Mouse (Mus musculus): Measurements from ENCODE around the gene Mob3b.
"Not testable (repeated sequence)": the region's sequence is repeated elsewhere in the genome, so short reads cannot be mapped to it uniquely, and the experiment has no call there.

Mob3b gene

DNA sequence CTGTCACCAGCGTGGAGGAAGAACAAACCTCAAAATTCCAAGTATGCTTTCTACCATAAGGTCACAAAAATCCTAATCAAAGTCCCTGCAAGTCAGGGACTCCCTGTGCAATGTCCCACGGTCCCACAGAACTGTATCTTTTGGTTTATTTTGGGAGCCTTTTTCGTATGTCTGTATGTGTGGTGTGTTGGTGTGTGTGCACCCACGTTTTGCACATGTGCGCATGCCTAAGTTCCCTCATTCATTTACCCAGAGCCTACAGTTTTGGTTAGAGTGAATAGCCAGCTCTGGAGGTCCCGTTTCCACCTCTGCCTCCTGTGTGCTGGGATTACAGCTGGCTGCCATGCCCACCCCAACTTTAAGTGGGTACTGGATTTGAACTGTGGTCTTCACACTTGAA lies 189.7 kb downstream of the Mob3b start:
- DNase-seq (ENCODE audit: low read depth, low spot score): no peak

DNA sequence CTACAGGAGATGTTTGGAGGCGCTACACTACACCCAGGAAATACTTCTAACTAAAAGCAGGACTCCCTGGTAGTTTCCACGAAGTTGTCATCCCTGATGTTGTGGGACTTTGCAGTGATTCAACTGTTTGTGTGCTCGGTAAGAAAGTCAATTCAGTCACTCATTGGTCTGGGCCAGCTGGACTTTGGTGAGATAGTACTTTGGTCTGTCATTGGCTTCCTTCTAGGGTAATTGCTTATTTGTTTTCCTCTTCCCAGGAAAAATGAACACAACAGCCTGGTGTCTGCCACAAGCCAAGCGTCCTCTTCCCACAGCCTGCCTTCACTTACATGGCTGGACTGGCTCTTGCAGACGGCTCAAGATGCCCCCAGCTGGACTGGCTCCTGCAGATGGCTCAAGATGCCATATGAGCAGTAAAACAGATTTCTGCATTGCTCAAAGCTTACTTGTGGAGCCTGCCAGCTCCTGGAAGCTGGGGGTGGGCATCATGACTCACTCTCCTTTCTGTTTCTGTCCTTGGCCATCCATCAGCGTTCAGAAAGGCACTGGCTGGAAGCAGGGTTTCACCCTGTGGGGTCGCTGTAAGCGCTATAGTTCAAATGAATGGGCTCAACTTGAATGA lies 190.8 kb downstream of the Mob3b start:
- DNase-seq (ENCODE audit: low read depth, low spot score): no peak

GRCm38 (mm10) chr4:34964906-34965305 lies 192.4 kb downstream of the Mob3b start:
- DNase-seq (ENCODE audit: low read depth, low spot score): no peak

DNA sequence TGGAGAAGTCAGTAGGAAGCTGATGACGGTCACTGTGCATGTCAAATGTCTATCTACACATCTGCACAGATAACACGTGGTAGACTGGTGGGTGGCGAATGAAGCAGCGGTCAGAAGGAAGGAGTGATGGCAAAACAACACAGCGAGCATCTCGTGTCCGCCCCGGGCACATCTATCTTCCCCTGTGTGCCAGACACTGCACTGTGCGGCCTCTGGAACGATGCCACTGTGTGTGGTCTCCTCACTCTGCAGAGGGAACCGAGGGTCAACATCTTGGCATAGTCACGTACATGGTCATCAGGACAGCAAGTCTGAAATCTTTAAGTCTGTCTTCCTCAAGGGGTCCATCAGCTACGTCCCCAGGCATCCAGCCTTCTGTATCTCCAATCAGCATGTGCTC lies 193.3 kb downstream of the Mob3b start:
- no peak for DNase-seq (ENCODE audit: low read depth, low spot score)

GRCm38 (mm10) chr4:34960781-34961560 lies 196.3 kb downstream of the Mob3b start:
- no peak for DNase-seq (ENCODE audit: low read depth, low spot score)

- DNase-seq (ENCODE audit: low read depth, low spot score): no peak
These were observed 197.8 kb downstream of the Mob3b start for GRCm38 (mm10) chr4:34959477-34959876.

DNA sequence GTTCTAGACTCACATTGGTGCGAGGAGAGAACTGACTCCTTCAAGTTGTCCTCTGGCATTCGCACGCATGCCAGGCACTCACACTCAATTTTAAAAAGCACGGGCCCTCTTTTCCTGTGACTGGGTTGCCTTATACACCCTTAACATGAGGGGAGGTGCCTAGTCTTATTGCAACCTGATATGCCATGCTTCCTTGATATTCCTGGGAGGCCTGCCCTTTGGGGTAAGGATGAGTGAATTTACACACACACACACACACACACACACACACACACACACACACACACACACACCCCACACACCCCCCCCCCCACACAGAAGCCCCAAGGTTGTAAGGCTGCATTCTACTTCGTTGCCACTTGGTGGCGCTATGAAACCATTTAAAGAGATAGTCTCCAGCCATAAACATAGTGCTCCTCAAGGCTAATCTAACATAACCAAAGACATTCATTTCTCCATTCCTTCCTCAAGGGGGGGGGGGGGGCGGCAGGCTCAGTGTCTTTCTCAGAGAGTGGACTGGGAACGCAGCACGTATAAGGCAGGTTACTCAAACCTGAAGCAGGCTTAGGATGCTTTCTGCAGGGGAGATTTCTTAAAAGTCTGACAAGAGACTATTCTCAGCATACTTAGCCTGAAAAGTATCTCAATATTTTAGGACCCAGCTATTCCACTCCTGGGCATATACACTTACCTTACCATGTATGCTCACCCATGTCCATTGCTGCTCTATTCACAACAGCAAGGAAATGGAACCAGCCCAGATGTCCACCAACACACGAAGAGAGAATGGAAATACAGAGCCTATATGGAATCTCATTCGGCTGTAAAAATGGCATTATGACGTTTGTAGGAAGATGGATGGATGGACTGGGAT lies 198.9 kb downstream of the Mob3b start:
- peak; percentile 73 for DNase-seq (ENCODE audit: low read depth, low spot score)

GRCm38 (mm10) chr4:34953716-34954115 lies 203.6 kb downstream of the Mob3b start:
- DNase-seq (ENCODE audit: low read depth, low spot score): no peak

GRCm38 (mm10) chr4:34947181-34947580 lies 210.1 kb downstream of the Mob3b start:
- DNase-seq (ENCODE audit: low read depth, low spot score): no peak

- DNase-seq (ENCODE audit: low read depth, low spot score): no peak
These were observed 216.2 kb downstream of the Mob3b start for GRCm38 (mm10) chr4:34941046-34941445.

DNA sequence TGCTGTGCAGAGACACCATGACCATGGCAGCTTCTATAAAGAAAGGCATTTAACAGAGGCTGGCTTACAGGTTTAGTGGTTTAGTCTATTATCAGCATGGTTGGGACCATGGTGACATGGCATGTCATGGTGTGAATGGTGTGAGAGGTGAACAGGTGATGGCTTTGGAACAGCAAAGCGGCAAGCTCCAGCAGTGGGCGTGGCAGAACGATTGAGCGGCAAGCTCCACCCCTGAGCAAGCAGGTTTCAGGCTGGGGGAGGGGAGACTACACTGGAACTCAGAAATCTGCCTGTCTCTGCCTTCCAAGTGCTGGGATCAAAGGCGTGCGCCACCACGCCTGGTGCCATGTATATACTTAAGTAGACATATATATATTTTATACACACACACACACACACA lies 228.9 kb downstream of the Mob3b start:
- DNase-seq (ENCODE audit: low read depth, low spot score): not testable (repeated sequence)

DNA sequence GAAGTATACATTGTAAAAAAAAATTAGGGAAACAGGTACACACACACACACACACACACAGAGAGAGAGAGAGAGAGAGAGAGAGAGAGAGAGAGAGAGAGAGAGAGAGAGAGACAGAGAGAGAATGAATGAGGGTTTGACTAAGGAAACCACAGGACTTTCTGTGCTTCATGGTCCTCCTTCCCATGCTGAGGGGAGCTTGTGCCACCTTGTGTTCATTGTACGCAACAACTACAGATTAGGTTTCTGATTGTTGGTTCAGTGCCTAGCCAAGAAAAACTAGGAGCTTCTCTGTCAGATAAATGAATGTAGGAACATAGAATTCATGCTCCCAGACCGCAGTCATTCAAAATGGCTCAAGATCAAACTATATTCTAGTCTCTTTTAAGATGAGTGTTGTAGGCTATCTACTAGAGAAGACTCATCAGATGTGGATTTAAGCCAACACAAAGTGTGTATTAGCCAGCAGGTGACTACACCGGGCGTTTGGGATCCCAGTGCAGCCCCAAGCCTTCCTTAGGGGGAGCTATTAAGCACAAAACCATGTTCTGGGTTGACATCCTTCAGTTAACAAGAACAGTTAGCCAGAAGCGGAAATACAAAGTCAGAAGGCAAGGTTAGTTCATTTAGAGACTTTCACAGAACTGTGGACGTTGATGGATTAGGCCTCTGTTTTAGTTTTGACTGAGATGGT lies 235.0 kb downstream of the Mob3b start:
- DNase-seq (ENCODE audit: low read depth, low spot score): peak; percentile 69

GRCm38 (mm10) chr4:34917400-34917799 lies 239.9 kb downstream of the Mob3b start:
- no peak for DNase-seq (ENCODE audit: low read depth, low spot score)

- DNase-seq (ENCODE audit: low read depth, low spot score): no peak
These were observed 245.1 kb downstream of the Mob3b start for GRCm38 (mm10) chr4:34912171-34912570.

- no peak for DNase-seq (ENCODE audit: low read depth, low spot score)
These were observed 245.9 kb downstream of the Mob3b start for GRCm38 (mm10) chr4:34911401-34911800.

- no peak for DNase-seq (ENCODE audit: low read depth, low spot score)
These were observed 249.2 kb downstream of the Mob3b start for GRCm38 (mm10) chr4:34908127-34908526.

DNA sequence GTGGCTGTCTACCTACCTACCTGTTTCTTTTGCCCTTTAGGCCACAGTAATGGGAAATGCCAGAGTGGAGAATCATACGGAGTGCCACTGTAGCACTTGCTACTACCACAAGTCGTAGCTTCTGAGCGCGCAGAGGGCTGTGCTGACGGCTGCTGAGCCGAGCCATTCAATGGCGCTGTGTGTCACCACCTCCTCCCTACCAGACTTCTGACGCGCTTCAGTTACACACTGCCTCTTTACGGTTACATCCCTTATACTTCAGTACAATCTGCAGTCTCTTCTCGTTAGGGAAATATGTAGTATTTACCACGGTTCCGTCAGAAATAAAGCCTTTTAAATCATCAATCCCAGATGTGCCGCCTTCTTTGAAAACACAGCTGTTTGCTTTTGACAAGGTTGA lies 250.3 kb downstream of the Mob3b start:
- DNase-seq (ENCODE audit: low read depth, low spot score): peak; percentile 7

- no peak for DNase-seq (ENCODE audit: low read depth, low spot score)
These were observed 251.1 kb downstream of the Mob3b start for GRCm38 (mm10) chr4:34906151-34906550.

DNA sequence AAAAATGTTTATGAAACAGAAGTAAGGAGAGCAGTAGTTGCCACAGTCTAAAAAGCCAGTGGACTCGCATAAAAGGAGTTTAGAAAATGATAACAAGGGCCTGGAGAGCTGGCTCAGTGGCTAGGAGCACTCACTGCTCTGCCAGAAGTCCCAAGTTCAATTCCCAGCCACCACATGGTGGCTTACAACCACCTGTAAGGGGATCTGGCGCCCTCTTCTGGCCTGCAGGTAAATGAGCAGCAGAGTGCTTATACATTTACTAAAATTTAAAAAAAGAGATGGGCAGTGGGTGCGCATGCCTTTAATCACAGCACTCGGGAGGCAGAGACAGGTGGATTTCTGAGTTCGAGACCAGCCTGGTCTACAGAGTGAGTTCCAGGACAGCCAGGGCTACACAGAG lies 251.9 kb downstream of the Mob3b start:
- DNase-seq (ENCODE audit: low read depth, low spot score): no peak

GRCm38 (mm10) chr4:34901582-34901981 lies 255.7 kb downstream of the Mob3b start:
- not testable (repeated sequence) for DNase-seq (ENCODE audit: low read depth, low spot score)

DNA sequence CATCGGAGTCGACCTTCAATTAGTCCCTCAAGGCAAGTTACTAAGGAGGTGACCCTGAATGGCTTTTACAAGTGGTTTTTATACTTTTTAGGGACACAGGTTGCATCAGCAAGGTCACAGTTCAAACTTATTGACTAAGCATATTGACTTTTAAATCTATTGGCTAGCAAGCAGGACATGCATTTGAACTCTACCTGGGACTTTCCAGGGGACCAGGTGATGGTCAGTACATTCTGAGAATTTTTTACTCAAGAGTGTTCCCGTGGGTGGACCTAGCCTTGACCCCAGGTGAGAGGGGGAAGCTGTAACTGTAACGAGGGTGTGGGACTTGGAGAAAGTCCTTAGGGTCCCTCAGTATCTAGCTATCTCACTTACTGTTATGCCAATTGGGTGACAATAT lies 256.1 kb downstream of the Mob3b start:
- no peak for DNase-seq (ENCODE audit: low read depth, low spot score)

DNA sequence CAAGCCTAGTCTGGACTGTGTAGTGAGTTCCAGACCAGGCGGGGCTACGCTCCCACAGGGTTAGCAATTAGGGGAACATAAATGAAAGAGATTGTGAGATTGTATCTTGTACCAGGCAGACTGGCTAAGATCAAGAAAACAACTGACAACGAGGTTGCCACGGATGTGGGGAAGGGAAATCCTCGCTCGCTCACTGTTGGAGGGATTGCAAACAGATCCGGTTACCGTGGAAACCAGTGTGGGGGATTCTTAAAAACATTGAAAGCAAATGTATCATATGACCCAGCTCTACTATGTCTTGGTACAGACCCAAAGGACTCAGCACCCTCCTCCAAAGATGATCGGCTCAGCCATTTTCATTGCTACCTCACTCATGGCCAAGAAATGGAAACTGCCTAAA lies 257.1 kb downstream of the Mob3b start:
- DNase-seq (ENCODE audit: low read depth, low spot score): no peak
